Mouse (Mus musculus): ENCODE results near the gene Xrcc1. TPM values are rescaled to one million over a fixed set of nuclear protein-coding genes. Genes with fewer than 3 reads are reported as not detected.

Xrcc1 gene
- polyA plus RNA-seq (2012; rRNA removed) = 52.3 and 56.2 TPM in 2 replicates

GRCm38 (mm10) chr7:24546068-24546614 is at the start of gene Xrcc1, which contains the start of gene Pinlyp:
Xrcc1 (plus strand) TSS chr7:24546289.
Pinlyp (minus strand) TSS chr7:24546118.
- 46% methylated on average over 13 of the region's 13 CpGs for WGBS
- peaks cover 2% of the 10 kb centered on the region; the same call in 1 of the 2 replicates for H3K36me3 ChIP-seq (ENCODE audit: control insufficient read depth, insufficient read depth, low read length)
- H3K4me3 ChIP-seq (ENCODE audit: extremely low read depth, insufficient read depth, insufficient read length) = peak within 1 kb of the TSS; percentile 94
- DNase-seq (ENCODE audit: low read depth in 1 of 2, low spot score in 2 of 2) = no peak
- H3K4me1 ChIP-seq (ENCODE audit: control insufficient read depth, insufficient read depth, insufficient read length) = peaks cover 8% of the 10 kb centered on the region; the same call in 1 of the 2 replicates
- no peak for TF ChIP-seq POLR2A (IDR thresholded peaks at IDR 0.05; ENCODE audit: low read depth, low read length)
- TF ChIP-seq CTCF (IDR thresholded peaks at IDR 0.05; ENCODE audit: extremely low read depth, insufficient read depth, insufficient read length, insufficient replicate concordance) = no peak
- H3K27me3 ChIP-seq (ENCODE audit: control insufficient read depth, insufficient read depth, low read length) = no peaks in the 10 kb centered on the region
- H3K27ac ChIP-seq (ENCODE audit: insufficient read depth, low read length) = peak within 1 kb of the TSS; percentile 92

- Histone ChIP-seq H3K4me1 (ENCODE audit: control insufficient read depth, insufficient read depth, insufficient read length) (peaks cover 6% of the 10 kb centered on the region), H3K36me3 (ENCODE audit: control insufficient read depth, insufficient read depth, low read length) (no peaks in the 10 kb centered on the region), H3K4me3 (ENCODE audit: extremely low read depth, insufficient read depth, insufficient read length) (no peak overlapping the region), H3K27ac (ENCODE audit: insufficient read depth, low read length) (no peak overlapping the region), H3K27me3 (ENCODE audit: control insufficient read depth, insufficient read depth, low read length) (peaks cover 18% of the 10 kb centered on the region)
- 16% methylated on average over 43 of the region's 43 CpGs for WGBS
- TF ChIP-seq CTCF (IDR thresholded peaks at IDR 0.05; ENCODE audit: extremely low read depth, insufficient read depth, insufficient read length, insufficient replicate concordance) = no peak
- TF ChIP-seq POLR2A (IDR thresholded peaks at IDR 0.05; ENCODE audit: low read depth, low read length) = no peak
- DNase-seq (ENCODE audit: low read depth in 1 of 2, low spot score in 2 of 2) = no peak
These were observed 46.1 kb upstream of the Xrcc1 start for GRCm38 (mm10) chr7:24499856-24500577.

DNA sequence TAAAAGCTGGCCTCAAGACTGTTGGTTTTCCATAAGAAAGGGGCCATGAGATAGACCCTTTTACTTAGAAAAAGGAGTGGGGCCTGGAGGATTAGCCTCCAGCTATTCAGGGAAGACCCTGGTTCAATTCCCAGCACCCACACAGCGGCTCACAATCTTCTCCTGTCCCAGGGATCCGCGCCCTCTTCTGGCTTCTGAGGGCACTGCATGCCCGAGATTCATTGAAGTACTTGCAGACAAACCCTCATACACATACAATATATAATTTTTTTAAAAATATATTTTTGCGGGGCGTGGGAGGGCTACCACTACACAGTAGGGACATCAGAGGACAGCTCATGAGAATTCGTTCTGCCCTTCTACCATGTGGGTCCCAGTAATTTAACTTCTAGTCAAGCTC is 45.2 kb upstream of the Xrcc1 start:
- peak in 1 of 2 experiments; percentile 24 for DNase-seq (ENCODE audit: low read depth in 1 of 2, low spot score in 2 of 2)
- TF ChIP-seq CTCF (IDR thresholded peaks at IDR 0.05; ENCODE audit: extremely low read depth, insufficient read depth, insufficient read length, insufficient replicate concordance) (peak; percentile 46; the same call in 1 of the 2 replicates), POLR2A (IDR thresholded peaks at IDR 0.05; ENCODE audit: low read depth, low read length) (no peak)
- no peaks in the 10 kb centered on the region for H3K36me3 ChIP-seq (ENCODE audit: control insufficient read depth, insufficient read depth, low read length)
- H3K27me3 ChIP-seq (ENCODE audit: control insufficient read depth, insufficient read depth, low read length) = peaks cover 18% of the 10 kb centered on the region
- peaks cover 6% of the 10 kb centered on the region for H3K4me1 ChIP-seq (ENCODE audit: control insufficient read depth, insufficient read depth, insufficient read length)
- H3K27ac ChIP-seq (ENCODE audit: insufficient read depth, low read length) = no peak overlapping the region
- WGBS = 29% methylated on average over 7 of the region's 7 CpGs
- H3K4me3 ChIP-seq (ENCODE audit: extremely low read depth, insufficient read depth, insufficient read length) = no peak overlapping the region

DNA sequence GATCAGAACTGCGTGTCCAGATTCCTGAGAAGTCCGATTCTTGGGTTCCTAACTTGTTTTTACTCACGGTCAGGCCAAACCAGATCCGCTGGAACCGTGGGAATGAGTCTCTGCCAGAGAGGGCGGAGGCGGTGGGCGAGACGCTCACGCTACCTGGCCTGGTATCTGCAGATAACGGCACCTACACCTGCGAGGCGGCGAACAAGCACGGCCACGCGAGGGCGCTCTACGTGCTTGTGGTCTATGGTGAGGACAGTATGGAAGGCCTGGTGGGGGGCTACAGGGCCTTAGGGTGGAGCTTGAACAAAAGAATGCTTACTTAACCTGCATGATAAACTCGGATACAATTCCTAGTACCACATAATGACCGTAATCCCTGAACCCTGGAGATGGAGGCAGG is 44.6 kb upstream of the Xrcc1 start:
- Histone ChIP-seq H3K36me3 (ENCODE audit: control insufficient read depth, insufficient read depth, low read length) (no peaks in the 10 kb centered on the region), H3K4me1 (ENCODE audit: control insufficient read depth, insufficient read depth, insufficient read length) (peaks cover 6% of the 10 kb centered on the region), H3K27ac (ENCODE audit: insufficient read depth, low read length) (no peak overlapping the region), H3K27me3 (ENCODE audit: control insufficient read depth, insufficient read depth, low read length) (peaks cover 18% of the 10 kb centered on the region), H3K4me3 (ENCODE audit: extremely low read depth, insufficient read depth, insufficient read length) (no peak overlapping the region)
- TF ChIP-seq CTCF (IDR thresholded peaks at IDR 0.05; ENCODE audit: extremely low read depth, insufficient read depth, insufficient read length, insufficient replicate concordance) (peak; percentile 25; the same call in 1 of the 2 replicates), POLR2A (IDR thresholded peaks at IDR 0.05; ENCODE audit: low read depth, low read length) (no peak)
- peak in 1 of 2 experiments; percentile 32 for DNase-seq (ENCODE audit: low read depth in 1 of 2, low spot score in 2 of 2)
- 56% methylated on average over 21 of the region's 21 CpGs for WGBS

DNA sequence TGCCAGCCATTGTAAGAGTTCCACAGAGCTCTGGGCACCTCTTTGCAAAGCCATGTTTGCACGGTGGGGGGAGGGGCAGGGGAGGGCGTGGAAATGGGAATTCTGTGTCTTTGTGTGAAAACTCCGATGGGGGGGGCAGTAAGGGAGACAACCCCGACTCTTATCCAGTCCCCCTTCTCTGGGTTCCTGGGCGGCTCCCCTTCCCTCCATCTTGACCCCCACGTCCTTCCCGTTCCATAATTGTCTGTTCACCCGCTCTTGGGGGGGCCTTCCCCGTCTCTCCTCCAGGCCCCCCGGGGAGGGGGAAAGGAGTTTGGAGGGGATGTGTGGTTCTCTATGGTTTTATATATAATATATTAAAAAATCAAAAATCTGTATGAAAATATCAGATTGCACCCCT is 42.1 kb upstream of the Xrcc1 start:
- DNase-seq (ENCODE audit: low read depth in 1 of 2, low spot score in 2 of 2) = no peak
- TF ChIP-seq POLR2A (IDR thresholded peaks at IDR 0.05; ENCODE audit: low read depth, low read length) (no peak), CTCF (IDR thresholded peaks at IDR 0.05; ENCODE audit: extremely low read depth, insufficient read depth, insufficient read length, insufficient replicate concordance) (no peak)
- Histone ChIP-seq H3K4me1 (ENCODE audit: control insufficient read depth, insufficient read depth, insufficient read length) (peaks cover 6% of the 10 kb centered on the region), H3K27ac (ENCODE audit: insufficient read depth, low read length) (no peak overlapping the region), H3K36me3 (ENCODE audit: control insufficient read depth, insufficient read depth, low read length) (no peaks in the 10 kb centered on the region), H3K4me3 (ENCODE audit: extremely low read depth, insufficient read depth, insufficient read length) (no peak overlapping the region), H3K27me3 (ENCODE audit: control insufficient read depth, insufficient read depth, low read length) (peaks cover 18% of the 10 kb centered on the region)
- 19% methylated on average over 10 of the region's 10 CpGs for WGBS

GRCm38 (mm10) chr7:24504868-24505267 is 41.2 kb upstream of the Xrcc1 start:
- 35% methylated on average over 4 of the region's 4 CpGs for WGBS
- TF ChIP-seq POLR2A (IDR thresholded peaks at IDR 0.05; ENCODE audit: low read depth, low read length) (no peak), CTCF (IDR thresholded peaks at IDR 0.05; ENCODE audit: extremely low read depth, insufficient read depth, insufficient read length, insufficient replicate concordance) (no peak)
- Histone ChIP-seq H3K27me3 (ENCODE audit: control insufficient read depth, insufficient read depth, low read length) (peaks cover 12% of the 10 kb centered on the region), H3K4me1 (ENCODE audit: control insufficient read depth, insufficient read depth, insufficient read length) (peaks cover under 1% of the 10 kb centered on the region), H3K4me3 (ENCODE audit: extremely low read depth, insufficient read depth, insufficient read length) (no peak overlapping the region), H3K27ac (ENCODE audit: insufficient read depth, low read length) (no peak overlapping the region), H3K36me3 (ENCODE audit: control insufficient read depth, insufficient read depth, low read length) (no peaks in the 10 kb centered on the region)
- no peak for DNase-seq (ENCODE audit: low read depth in 1 of 2, low spot score in 2 of 2)

All from spleen, adult 2 months (tissue).